Mouse (Mus musculus) C2C12 (cell line): ENCODE measurements around the gene Leng9.

Source experiments
- CEBPB ChIP-seq: IDR thresholded peaks from one replicate; pipeline ENCODE4 v1.6.1; 2011; ENCODE audit warnings: low read depth, mild to moderate bottlenecking, control low read depth, moderate library complexity
- CTCF ChIP-seq: IDR thresholded peaks from one replicate; pipeline ENCODE4 v1.5.1; 2011; ENCODE audit not compliant: control insufficient read depth, insufficient read depth, insufficient read length
- MYOG ChIP-seq: IDR thresholded peaks from one replicate; pipeline ENCODE4 v1.6.1; 2011; ENCODE audit not compliant: control insufficient read depth, insufficient read length; ENCODE audit errors: extremely low read depth
- USF1 ChIP-seq: IDR thresholded peaks from one replicate; pipeline ENCODE4 v1.6.1; 2011; ENCODE audit warnings: low read depth, mild to moderate bottlenecking, control low read depth, moderate library complexity

DNA sequence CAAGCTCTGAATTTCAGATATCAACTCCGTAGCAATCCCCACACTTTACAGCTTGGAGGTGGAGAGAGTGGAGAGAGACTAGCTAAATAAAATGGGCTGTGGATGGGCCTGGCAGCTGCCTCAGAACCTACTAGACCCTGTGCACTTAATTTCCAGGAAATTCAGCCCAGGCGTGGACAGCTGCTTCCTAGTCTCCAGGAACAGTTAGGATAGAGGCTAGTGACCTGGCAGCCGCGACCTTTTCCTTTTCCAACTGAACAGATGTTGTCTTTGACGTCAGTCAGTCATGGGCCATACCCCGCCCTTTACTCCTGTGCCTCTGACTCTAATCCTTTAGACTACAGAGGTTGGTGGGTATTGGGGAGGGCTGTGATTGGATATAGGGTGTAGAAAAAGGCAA, 21.3 kb downstream of the Leng9 start:
- TF ChIP-seq CTCF (no peak), CEBPB (no peak), USF1 (no peak), MYOG (no peak)
